Comparison of ENCODE assay signal across 21 mouse cellular contexts in the genomic region with DNA sequence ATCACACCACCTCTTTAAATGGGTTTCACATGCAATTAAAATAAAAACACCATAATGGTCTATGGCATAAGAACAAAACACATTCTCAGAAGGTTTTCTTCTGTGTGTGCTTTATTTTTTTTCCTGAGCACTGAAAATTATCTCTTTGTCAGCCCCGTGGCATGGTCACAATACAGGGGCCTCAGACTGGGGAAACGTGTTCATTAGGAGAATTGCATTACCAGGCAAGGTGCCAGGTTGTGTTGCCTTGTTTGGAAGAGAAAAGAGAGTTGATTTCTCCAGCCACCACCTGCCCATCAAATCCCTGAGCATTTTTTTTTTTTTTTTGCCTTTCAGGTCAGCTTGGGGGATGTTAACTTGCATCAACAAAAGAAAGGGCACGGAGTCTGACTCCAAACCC.
DNase-seq lines count a peak whose midpoint lies in the region; ATAC-seq lines count a peak whose summit lies in the region.
"Had no signal": no experiment of that assay in that cellular context is flagged by ENCODE, and none has a peak within 500 bp of the region (broad histone marks: within the 10 kb centered on the region; RNA-seq: fewer than 3 reads in every experiment).

No protein-coding gene starts in this region.

- whole genome bisulfite sequencing in midbrain, embryonic 11.5 days, result 49% methylated on average over 3 of the region's 3 CpGs
- 61% methylated on average over 3 of the region's 3 CpGs for WGBS in midbrain, embryonic 10.5 days
- 15% methylated on average over 3 of the region's 3 CpGs for WGBS in forebrain, embryonic 13.5 days
- 21% methylated on average over 3 of the region's 3 CpGs for WGBS in midbrain, embryonic 15.5 days

- no peak overlapping the region for H3K9ac ChIP-seq in midbrain, embryonic 11.5 days (ENCODE audit: low read length)
- H3K9ac ChIP-seq in forebrain, embryonic 13.5 days, result no peak overlapping the region
- H3K9ac ChIP-seq in midbrain, embryonic 15.5 days, result no peak overlapping the region
- H3K9ac ChIP-seq: embryonic facial prominence, embryonic 12.5 days; intestine, embryonic 15.5 days; limb, embryonic 12.5 days; liver, embryonic 12.5 days had no signal

- no peak overlapping the region for H3K27ac ChIP-seq in midbrain, embryonic 11.5 days (ENCODE audit: low read depth, low read length)
- no peak overlapping the region for H3K27ac ChIP-seq in midbrain, embryonic 10.5 days (replicated peaks)
- no peak overlapping the region for H3K27ac ChIP-seq in forebrain, embryonic 13.5 days
- no peak overlapping the region for H3K27ac ChIP-seq in midbrain, embryonic 15.5 days
- H3K27ac ChIP-seq: embryonic facial prominence, embryonic 12.5 days; intestine, embryonic 15.5 days; limb, embryonic 12.5 days; liver, embryonic 12.5 days had no signal

- no peaks in the 10 kb centered on the region for H3K36me3 ChIP-seq in midbrain, embryonic 11.5 days (ENCODE audit: control insufficient read depth, insufficient read depth, low read length)
- peaks cover 6% of the 10 kb centered on the region; the same call in 1 of the 2 replicates for H3K36me3 ChIP-seq in midbrain, embryonic 10.5 days
- H3K36me3 ChIP-seq in forebrain, embryonic 13.5 days (ENCODE audit: poor library complexity, severe bottlenecking), result no peaks in the 10 kb centered on the region
- no peaks in the 10 kb centered on the region for H3K36me3 ChIP-seq in midbrain, embryonic 15.5 days (replicated peaks)
- H3K36me3 ChIP-seq: embryonic facial prominence, embryonic 12.5 days; intestine, embryonic 15.5 days; limb, embryonic 12.5 days; liver, embryonic 12.5 days had no signal

- no peak overlapping the region for H3K4me3 ChIP-seq in midbrain, embryonic 11.5 days (ENCODE audit: low read depth, low read length)
- no peak overlapping the region for H3K4me3 ChIP-seq in midbrain, embryonic 10.5 days
- no peak overlapping the region for H3K4me3 ChIP-seq in forebrain, embryonic 13.5 days
- H3K4me3 ChIP-seq in midbrain, embryonic 15.5 days, result no peak overlapping the region
- H3K4me3 ChIP-seq: embryonic facial prominence, embryonic 12.5 days; intestine, embryonic 15.5 days; limb, embryonic 12.5 days; liver, embryonic 12.5 days had no signal

- peak; percentile 59 to 69 for DNase-seq in cerebellum, postnatal 14 days
- no peak for DNase-seq in cerebellum, adult 18-20 months
- peak; percentile 69 for DNase-seq in midbrain, embryonic 11.5 days (ENCODE audit: low spot score, missing footprints)
- no peak for DNase-seq in midbrain, embryonic 10.5 days (ENCODE audit: low spot score)
- DNase-seq in thymus, postnatal 14 days, result no peak
- no peak for DNase-seq in kidney, postnatal 14 days
- DNase-seq: adrenal gland, postnatal 10 days; cerebellum, adult 11 months; gastrocnemius, postnatal 36 days; lung, adult 2 months; lung, postnatal 4 days; right cerebral cortex, adult 18-20 months; thymus, postnatal 4 days had no signal

- no peak for ATAC-seq in midbrain, embryonic 11.5 days (ENCODE audit: low FRiP score)
- ATAC-seq in forebrain, embryonic 13.5 days, result peak; percentile 78; the same call in 1 of the 2 replicates
- ATAC-seq in midbrain, embryonic 15.5 days (replicated peaks), result 0 out of 2 replicates have a peak, but pooled peaks have one; percentile 58
- ATAC-seq: activated CD4-positive, CD25-positive, alpha-beta regulatory T cell, adult 4 months; CD4-positive, CD25-positive, alpha-beta regulatory T cell, adult 4 months; intestine, embryonic 15.5 days; liver, embryonic 12.5 days had no signal

- no peaks in the 10 kb centered on the region for H3K9me3 ChIP-seq in midbrain, embryonic 11.5 days (ENCODE audit: control insufficient read depth, low read length)
- H3K9me3 ChIP-seq in midbrain, embryonic 10.5 days (replicated peaks), result no peaks in the 10 kb centered on the region
- H3K9me3 ChIP-seq in forebrain, embryonic 13.5 days (replicated peaks), result no peaks in the 10 kb centered on the region
- no peaks in the 10 kb centered on the region for H3K9me3 ChIP-seq in midbrain, embryonic 15.5 days
- H3K9me3 ChIP-seq: embryonic facial prominence, embryonic 12.5 days; intestine, embryonic 15.5 days; limb, embryonic 12.5 days; liver, embryonic 12.5 days had no signal

- no peaks in the 10 kb centered on the region for H3K27me3 ChIP-seq in midbrain, embryonic 11.5 days (ENCODE audit: control insufficient read depth, insufficient read depth, low read length)
- H3K27me3 ChIP-seq in midbrain, embryonic 10.5 days (ENCODE audit: low read depth, poor library complexity, severe bottlenecking), result no peaks in the 10 kb centered on the region
- H3K27me3 ChIP-seq in forebrain, embryonic 13.5 days, result no peaks in the 10 kb centered on the region
- no peaks in the 10 kb centered on the region for H3K27me3 ChIP-seq in midbrain, embryonic 15.5 days (replicated peaks)
- H3K27me3 ChIP-seq: embryonic facial prominence, embryonic 12.5 days; intestine, embryonic 15.5 days; liver, embryonic 12.5 days had no signal

- peaks cover 8% of the 10 kb centered on the region for H3K4me1 ChIP-seq in midbrain, embryonic 11.5 days (ENCODE audit: control insufficient read depth, insufficient read depth, low read length)
- H3K4me1 ChIP-seq in midbrain, embryonic 10.5 days, result peaks cover 17% of the 10 kb centered on the region
- H3K4me1 ChIP-seq in forebrain, embryonic 13.5 days, result peaks cover 34% of the 10 kb centered on the region
- peaks cover 14% of the 10 kb centered on the region for H3K4me1 ChIP-seq in midbrain, embryonic 15.5 days
- H3K4me1 ChIP-seq: embryonic facial prominence, embryonic 12.5 days; intestine, embryonic 15.5 days; liver, embryonic 12.5 days had no signal

- H3K4me2 ChIP-seq in midbrain, embryonic 11.5 days, result no peak overlapping the region
- H3K4me2 ChIP-seq in forebrain, embryonic 13.5 days, result no peak overlapping the region
- H3K4me2 ChIP-seq in midbrain, embryonic 15.5 days, result no peak overlapping the region
- H3K4me2 ChIP-seq: embryonic facial prominence, embryonic 12.5 days; intestine, embryonic 15.5 days; limb, embryonic 12.5 days; liver, embryonic 12.5 days had no signal

Comparison
In these comparisons a context has a peak if more than half of its experiments do, and no peak if none do; other contexts are left out.
1. DNase-seq: peak in cerebellum, postnatal 14 days (2 of 2) and midbrain, embryonic 11.5 days (single experiment); none in cerebellum, adult 18-20 months (0 of 2), midbrain, embryonic 10.5 days (single experiment), thymus, postnatal 14 days (single experiment) and kidney, postnatal 14 days (single experiment).